Mouse (Mus musculus) C2C12 (cell line): ENCODE results near the gene Tssk2. TPM values are rescaled to one million over a fixed set of nuclear protein-coding genes. Genes with fewer than 3 reads are reported as not detected.

Experiments used
- H3K27me3 ChIP-seq: one replicate; pipeline ENCODE4 v1.6.1; 2011; ENCODE audit not compliant: control insufficient read depth, insufficient read depth, insufficient read length
- H3K36me3 ChIP-seq: one replicate; pipeline ENCODE4 v1.6.1; 2011; ENCODE audit not compliant: control insufficient read depth, insufficient read depth
- H3K4me3 ChIP-seq: one replicate; pipeline ENCODE4 v1.5.1; 2011; ENCODE audit warnings: mild to moderate bottlenecking, control low read depth; ENCODE audit not compliant: poor library complexity, insufficient read depth, severe bottlenecking
- H3K79me2 ChIP-seq: one replicate; pipeline ENCODE4 v1.6.1; 2011; ENCODE audit not compliant: control insufficient read depth, insufficient read depth
- H3K79me3 ChIP-seq: one replicate; pipeline ENCODE4 v1.6.1; 2011; ENCODE audit warnings: low read depth, control low read depth
- H3ac ChIP-seq: one replicate; pipeline ENCODE3; 2011; ENCODE audit warnings: low read depth; ENCODE audit not compliant: control insufficient read depth, insufficient read length
- CEBPB ChIP-seq: IDR thresholded peaks from one replicate; pipeline ENCODE4 v1.6.1; 2011; ENCODE audit warnings: low read depth, mild to moderate bottlenecking, control low read depth, moderate library complexity
- CTCF ChIP-seq: IDR thresholded peaks from one replicate; pipeline ENCODE4 v1.5.1; 2011; ENCODE audit not compliant: control insufficient read depth, insufficient read depth, insufficient read length
- FOSL1 ChIP-seq: IDR thresholded peaks from one replicate; pipeline ENCODE4 v1.8.0; 2011; ENCODE audit warnings: mild to moderate bottlenecking, low read length; ENCODE audit not compliant: poor library complexity, insufficient read depth, severe bottlenecking
- MAX ChIP-seq: IDR thresholded peaks from one replicate; pipeline ENCODE4 v1.6.1; 2011; ENCODE audit warnings: mild to moderate bottlenecking, control low read depth
- MYOD1 ChIP-seq: IDR thresholded peaks from one replicate; pipeline ENCODE4 v1.6.1; 2011; ENCODE audit warnings: low read depth; ENCODE audit not compliant: control insufficient read depth, insufficient read length
- MYOG ChIP-seq: IDR thresholded peaks from one replicate; pipeline ENCODE4 v1.6.1; 2011; ENCODE audit not compliant: control insufficient read depth, insufficient read length; ENCODE audit errors: extremely low read depth
- USF1 ChIP-seq: IDR thresholded peaks from one replicate; pipeline ENCODE4 v1.6.1; 2011; ENCODE audit warnings: low read depth, mild to moderate bottlenecking, control low read depth, moderate library complexity
- polyA plus RNA-seq: library from polyadenylated mRNA; unstranded; fragments of >200 nt; fragmentation: generic; extraction: Trizol; gene quantifications from one replicate; pipeline ENCODE4 v1.2.1, GENCODE M21; 2012; ENCODE audit warnings: missing spikeins

Gene Tssk2
- polyA plus RNA-seq, 1 experiment = 0.05 TPM

GRCm38 (mm10) chr16:17931906-17932460 is 33.5 kb downstream of the Tssk2 start:
- H3K36me3 ChIP-seq = no peaks in the 10 kb centered on the region
- TF ChIP-seq CTCF (no peak), CEBPB (no peak), FOSL1 (no peak), USF1 (no peak), MAX (no peak), MYOG (no peak), MYOD1 (no peak)
- no peaks in the 10 kb centered on the region for H3K79me3 ChIP-seq

GRCm38 (mm10) chr16:17933594-17934444 is 35.4 kb downstream of the Tssk2 start:
- Histone ChIP-seq H3K79me3 (no peaks in the 10 kb centered on the region), H3K79me2 (no peaks in the 10 kb centered on the region), H3K4me3 (no peak overlapping the region), H3ac (no peak overlapping the region), H3K36me3 (no peaks in the 10 kb centered on the region), H3K27me3 (peaks cover 60% of the 10 kb centered on the region)
- TF ChIP-seq MYOG (no peak), MYOD1 (no peak), USF1 (no peak), MAX (no peak), CEBPB (no peak), FOSL1 (no peak), CTCF (no peak)

More at GRCm38 (mm10) chr16:17931906-17932460, 33.5 kb downstream of the Tssk2 start:
- Histone ChIP-seq H3K27me3 (peaks cover 50% of the 10 kb centered on the region), H3K4me3 (no peak overlapping the region), H3K79me2 (no peaks in the 10 kb centered on the region), H3ac (no peak overlapping the region)

GRCm38 (mm10) chr16:17934445-17934910 is 36.0 kb downstream of the Tssk2 start:
- Histone ChIP-seq H3ac (no peak overlapping the region), H3K79me3 (no peaks in the 10 kb centered on the region), H3K79me2 (no peaks in the 10 kb centered on the region), H3K27me3 (peaks cover 60% of the 10 kb centered on the region), H3K36me3 (no peaks in the 10 kb centered on the region), H3K4me3 (no peak overlapping the region)
- TF ChIP-seq USF1 = no peak
- TF ChIP-seq FOSL1 = no peak
- TF ChIP-seq MAX = no peak
- TF ChIP-seq MYOD1 = no peak
- TF ChIP-seq CEBPB = no peak
- TF ChIP-seq MYOG = no peak
- no peak for TF ChIP-seq CTCF

GRCm38 (mm10) chr16:17936776-17937175 is 38.3 kb downstream of the Tssk2 start:
- H3K36me3 ChIP-seq = no peaks in the 10 kb centered on the region
- TF ChIP-seq MAX (no peak), CEBPB (no peak), MYOD1 (no peak), MYOG (no peak), USF1 (no peak), FOSL1 (no peak), CTCF (no peak)
- no peaks in the 10 kb centered on the region for H3K79me2 ChIP-seq
- no peak overlapping the region for H3K4me3 ChIP-seq
- peaks cover 51% of the 10 kb centered on the region for H3K27me3 ChIP-seq
- H3K79me3 ChIP-seq = no peaks in the 10 kb centered on the region
- no peak overlapping the region for H3ac ChIP-seq

- Histone ChIP-seq H3K36me3 (no peaks in the 10 kb centered on the region), H3K27me3 (peaks cover 45% of the 10 kb centered on the region), H3K79me3 (no peaks in the 10 kb centered on the region), H3K4me3 (no peak overlapping the region), H3K79me2 (no peaks in the 10 kb centered on the region), H3ac (no peak overlapping the region)
- TF ChIP-seq CEBPB (no peak), MAX (no peak), MYOD1 (no peak), USF1 (no peak), MYOG (no peak), FOSL1 (no peak), CTCF (no peak)
Observed at GRCm38 (mm10) chr16:17938187-17938586, 39.8 kb downstream of the Tssk2 start.

- no peak for TF ChIP-seq CEBPB
- no peak for TF ChIP-seq MYOG
- TF ChIP-seq FOSL1 = no peak
- TF ChIP-seq MAX = no peak
- TF ChIP-seq CTCF = peak; percentile 80
- no peak overlapping the region for H3ac ChIP-seq
- H3K79me2 ChIP-seq = no peaks in the 10 kb centered on the region
- no peaks in the 10 kb centered on the region for H3K36me3 ChIP-seq
- H3K4me3 ChIP-seq = no peak overlapping the region
- no peaks in the 10 kb centered on the region for H3K79me3 ChIP-seq
- peaks cover 38% of the 10 kb centered on the region for H3K27me3 ChIP-seq
Observed at GRCm38 (mm10) chr16:17938821-17939220, 40.4 kb downstream of the Tssk2 start.
